Mouse (Mus musculus): ENCODE measurements around the gene Neb. TPM values are rescaled to one million over a fixed set of nuclear protein-coding genes. Genes with fewer than 3 reads are reported as not detected.
"Not testable (repeated sequence)": the region's sequence is repeated elsewhere in the genome, so short reads cannot be mapped to it uniquely, and the experiment has no call there.

The Neb gene
- polyA plus RNA-seq, 1 experiment from 2014 or later, result 5.8 TPM

DNA sequence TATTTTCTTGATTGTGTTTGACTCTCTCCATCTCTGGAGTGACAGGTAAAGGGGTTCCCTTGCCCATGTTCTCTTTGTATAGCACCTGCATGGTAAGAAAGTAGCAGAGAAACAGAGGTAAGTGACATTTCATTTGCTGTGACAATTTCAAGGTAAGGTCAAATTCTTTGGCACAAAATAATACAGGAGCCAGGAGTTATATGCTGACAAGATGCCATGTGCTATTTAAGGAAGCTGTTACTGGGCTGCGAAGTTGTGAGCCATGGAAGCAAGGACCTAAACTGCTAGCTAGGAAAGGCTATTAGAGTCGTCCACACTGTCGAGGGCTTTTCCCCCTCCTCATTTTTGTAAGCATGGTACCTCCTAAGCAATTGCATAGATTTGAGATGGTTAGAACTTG is 225.2 kb downstream of the Neb start:
- no peak overlapping the region for H3K4me3 ChIP-seq (ENCODE audit: low read length)
- no peak overlapping the region for H3K9ac ChIP-seq (ENCODE audit: low read length)
- no peaks in the 10 kb centered on the region for H3K36me3 ChIP-seq (ENCODE audit: control insufficient read depth, insufficient read depth, low read length)
- ATAC-seq (ENCODE audit: low read depth), result no peak
- H3K9me3 ChIP-seq (ENCODE audit: control insufficient read depth, low read length), result no peaks in the 10 kb centered on the region
- no peaks in the 10 kb centered on the region for H3K27me3 ChIP-seq (ENCODE audit: control insufficient read depth, insufficient read depth, low read depth, low read length)
- H3K4me1 ChIP-seq (replicated peaks; ENCODE audit: control insufficient read depth, insufficient read depth, low read length), result no peaks in the 10 kb centered on the region
- no peak overlapping the region for H3K27ac ChIP-seq (ENCODE audit: low read length)
- WGBS, result 72% methylated on average over 3 of the region's 3 CpGs
- H3K4me2 ChIP-seq (ENCODE audit: low read depth, low read length), result no peak overlapping the region

DNA sequence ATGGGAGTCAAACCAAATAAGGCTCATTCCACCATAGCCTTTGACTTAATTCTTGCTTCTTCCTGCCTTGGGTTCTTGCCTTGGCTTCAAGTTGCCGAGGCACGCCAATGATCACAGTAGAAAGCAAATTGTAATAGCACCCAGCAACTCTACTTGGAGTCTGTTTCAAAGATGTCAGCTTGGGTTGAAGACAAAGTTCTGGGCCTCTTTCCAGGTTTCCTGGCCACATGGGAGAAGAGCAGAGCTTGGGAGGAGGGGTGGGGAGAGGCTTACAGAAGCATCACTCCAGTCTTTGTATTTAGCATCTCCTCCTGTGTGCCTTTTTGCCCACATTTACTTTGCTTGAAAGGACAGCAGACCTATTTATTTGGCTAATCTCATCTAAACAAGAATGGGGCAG is 244.9 kb downstream of the Neb start:
- Histone ChIP-seq H3K4me1 (replicated peaks; ENCODE audit: control insufficient read depth, insufficient read depth, low read length) (no peaks in the 10 kb centered on the region), H3K36me3 (ENCODE audit: control insufficient read depth, insufficient read depth, low read length) (peaks cover 8% of the 10 kb centered on the region), H3K9me3 (ENCODE audit: control insufficient read depth, low read length) (no peaks in the 10 kb centered on the region), H3K4me2 (ENCODE audit: low read depth, low read length) (no peak overlapping the region), H3K27ac (ENCODE audit: low read length) (no peak overlapping the region), H3K9ac (ENCODE audit: low read length) (no peak overlapping the region), H3K4me3 (ENCODE audit: low read length) (no peak overlapping the region), H3K27me3 (ENCODE audit: control insufficient read depth, insufficient read depth, low read depth, low read length) (no peaks in the 10 kb centered on the region)
- 89% methylated on average over 2 of the region's 2 CpGs for WGBS
- ATAC-seq (ENCODE audit: low read depth), result no peak

DNA sequence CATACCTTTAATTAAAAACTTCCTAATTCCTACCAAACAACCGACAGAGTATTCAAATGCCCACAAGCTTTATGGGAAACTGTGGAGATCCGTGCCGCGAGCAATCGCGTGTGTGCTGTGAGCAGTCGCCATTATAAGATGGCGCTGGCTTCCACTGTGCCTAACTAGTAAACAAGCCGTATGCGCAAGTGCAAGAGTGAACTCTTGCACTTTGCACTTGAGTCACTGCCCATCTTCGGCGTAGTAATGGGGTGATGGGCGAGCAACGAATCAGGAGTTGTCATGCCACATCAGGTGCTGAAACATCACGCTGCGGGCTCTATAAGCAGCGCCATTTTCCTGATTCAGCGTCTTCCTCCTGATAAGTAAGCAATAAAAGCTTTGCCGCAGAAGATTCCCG is 246.9 kb downstream of the Neb start:
- ATAC-seq (ENCODE audit: low read depth); H3K4me1 ChIP-seq (replicated peaks; ENCODE audit: control insufficient read depth, insufficient read depth, low read length); H3K9me3 ChIP-seq (ENCODE audit: control insufficient read depth, low read length); H3K27ac ChIP-seq (ENCODE audit: low read length); H3K9ac ChIP-seq (ENCODE audit: low read length); H3K4me3 ChIP-seq (ENCODE audit: low read length); H3K27me3 ChIP-seq (ENCODE audit: control insufficient read depth, insufficient read depth, low read depth, low read length); H3K4me2 ChIP-seq (ENCODE audit: low read depth, low read length): not testable (repeated sequence)
- 97% methylated on average over 20 of the region's 20 CpGs for WGBS
- peaks cover 15% of the 10 kb centered on the region for H3K36me3 ChIP-seq (ENCODE audit: control insufficient read depth, insufficient read depth, low read length)

DNA sequence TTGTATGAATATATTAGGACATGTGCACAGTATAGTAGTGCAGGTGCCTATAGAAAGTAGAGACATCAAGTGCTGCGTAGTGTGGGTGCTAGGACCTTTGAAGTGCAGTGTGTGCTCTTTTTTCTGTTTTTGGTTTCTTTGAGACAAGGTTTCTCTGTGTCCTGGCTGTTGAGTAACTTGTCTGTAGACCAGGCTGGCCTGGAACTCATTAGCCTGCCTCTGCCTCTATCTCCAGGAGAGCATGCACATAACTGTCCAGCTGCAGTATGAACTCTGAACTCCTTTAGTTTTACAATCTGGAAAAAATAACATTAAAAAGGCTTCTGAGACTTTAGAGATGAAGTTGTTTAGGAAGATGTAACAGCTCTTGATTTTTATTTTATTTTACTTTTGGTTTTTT is 264.2 kb downstream of the Neb start:
- no peaks in the 10 kb centered on the region for H3K9me3 ChIP-seq (ENCODE audit: control insufficient read depth, low read length)
- H3K27ac ChIP-seq (ENCODE audit: low read length), result no peak overlapping the region
- no peak for ATAC-seq (ENCODE audit: low read depth)
- H3K4me1 ChIP-seq (replicated peaks; ENCODE audit: control insufficient read depth, insufficient read depth, low read length), result no peaks in the 10 kb centered on the region
- no peak overlapping the region for H3K4me3 ChIP-seq (ENCODE audit: low read length)
- no peaks in the 10 kb centered on the region for H3K27me3 ChIP-seq (ENCODE audit: control insufficient read depth, insufficient read depth, low read depth, low read length)
- no peak overlapping the region for H3K9ac ChIP-seq (ENCODE audit: low read length)
- peaks cover 52% of the 10 kb centered on the region for H3K36me3 ChIP-seq (ENCODE audit: control insufficient read depth, insufficient read depth, low read length)
- WGBS, result 96% methylated on average over 1 of the region's 1 CpGs
- no peak overlapping the region for H3K4me2 ChIP-seq (ENCODE audit: low read depth, low read length)

Small RNA genes within 50 kb of the gene (microRNA-seq; reads per million reads assigned to microRNA genes)
- not detected for gene Gm22095

Other genes starting within 250 kb of the Neb start
- 27.5 and 36.5 TPM in 2 replicates for gene Arl5a, start 46.4 kb upstream of the Neb start, polyA plus RNA-seq (2015; fragmentation: Nextera tagmentation; extraction: Ambion mirVana)

Measured in lung, embryonic 16.5 days (tissue).